Mouse (Mus musculus): ENCODE measurements around the gene Rtn4rl2.
"Not testable (repeated sequence)": the region's sequence is repeated elsewhere in the genome, so short reads cannot be mapped to it uniquely, and the experiment has no call there.

Gene Rtn4rl2

DNA sequence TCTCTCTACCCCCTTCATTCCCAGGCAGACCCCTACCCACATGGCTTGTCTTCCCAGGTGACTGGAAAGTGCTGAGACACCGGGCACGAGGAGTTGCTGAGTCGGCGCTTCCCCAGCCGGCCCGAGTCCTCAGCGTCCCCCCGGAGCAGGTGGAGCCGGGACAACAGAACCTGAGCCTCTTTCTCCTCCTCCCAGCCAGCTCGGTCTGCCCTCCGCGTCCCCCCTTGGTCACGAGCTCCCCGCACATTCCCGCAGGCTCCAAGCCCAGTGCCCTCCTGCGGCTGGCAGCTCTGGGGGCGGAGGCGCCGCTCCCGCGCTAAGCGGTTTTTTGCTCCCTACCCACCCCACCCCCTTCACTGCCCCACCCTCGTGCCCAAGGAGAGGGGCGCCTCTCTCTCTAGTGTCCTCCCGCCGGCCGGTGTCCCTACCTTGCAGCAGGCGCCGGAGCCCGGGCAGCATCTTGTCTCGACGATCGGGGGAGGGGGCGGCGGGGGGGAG, at the start of gene Rtn4rl2:
Gene Rtn4rl2 (minus strand): TSS at position 477 of the 498 bp plus-strand sequence.
- DNase-seq (ENCODE audit: low read depth, low spot score) = no peak

- DNase-seq (ENCODE audit: low read depth, low spot score) = no peak
Observed at GRCm38 (mm10) chr2:84935065-84935464, 48.6 kb upstream of the Rtn4rl2 start.

- DNase-seq (ENCODE audit: low read depth, low spot score) = no peak
Observed at GRCm38 (mm10) chr2:84934649-84935007, 48.1 kb upstream of the Rtn4rl2 start.

- DNase-seq (ENCODE audit: low read depth, low spot score) = no peak
Observed at GRCm38 (mm10) chr2:84933992-84934648, 47.6 kb upstream of the Rtn4rl2 start.

DNA sequence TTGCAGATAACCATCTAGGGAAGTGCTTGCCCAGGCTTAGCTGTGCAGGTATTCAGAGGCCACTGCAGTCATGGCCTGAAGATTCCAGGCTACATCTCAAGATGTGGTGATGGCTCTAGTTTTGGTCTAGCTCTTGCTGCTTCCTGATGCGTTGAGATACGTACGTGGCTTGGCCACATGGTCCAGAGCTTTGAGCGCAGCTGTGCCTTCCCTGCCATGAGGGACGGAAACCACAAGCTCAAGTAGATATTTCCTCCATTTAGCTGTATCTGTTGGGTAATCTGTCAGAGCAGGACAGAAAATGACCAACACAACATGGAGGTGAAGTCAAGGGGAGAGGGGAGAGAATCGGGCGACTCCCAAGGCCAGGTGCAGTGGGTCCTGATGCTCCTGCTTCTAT, 43.7 kb upstream of the Rtn4rl2 start:
- DNase-seq (ENCODE audit: low read depth, low spot score) = no peak

DNA sequence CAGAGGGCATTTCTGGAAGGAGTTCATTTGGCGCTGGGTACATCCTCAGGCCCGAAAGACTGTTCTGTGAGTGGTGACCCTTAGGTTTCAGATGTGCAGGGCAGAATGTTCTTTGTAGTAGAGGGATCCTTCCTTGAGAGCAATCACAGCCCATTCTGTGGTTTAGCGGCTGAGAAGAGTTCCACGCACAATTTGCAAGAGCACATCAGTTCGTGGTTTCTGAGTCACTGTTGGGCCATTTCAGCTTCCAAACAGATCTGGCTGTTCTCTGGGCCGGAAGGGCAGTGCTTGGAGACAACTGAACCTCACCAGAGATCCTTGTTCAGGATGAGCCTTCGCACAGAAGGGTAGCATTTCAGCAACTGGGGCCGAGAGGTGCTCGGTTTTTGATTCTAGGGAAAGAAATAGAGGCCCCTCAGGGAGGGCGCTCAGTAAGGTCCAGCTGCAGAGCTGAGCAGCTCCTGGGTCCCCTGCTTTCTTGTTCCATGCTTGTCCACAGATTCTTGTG, 33.1 kb upstream of the Rtn4rl2 start:
- DNase-seq (ENCODE audit: low read depth, low spot score) = no peak

GRCm38 (mm10) chr2:84918188-84918587, 31.7 kb upstream of the Rtn4rl2 start:
- no peak for DNase-seq (ENCODE audit: low read depth, low spot score)

DNA sequence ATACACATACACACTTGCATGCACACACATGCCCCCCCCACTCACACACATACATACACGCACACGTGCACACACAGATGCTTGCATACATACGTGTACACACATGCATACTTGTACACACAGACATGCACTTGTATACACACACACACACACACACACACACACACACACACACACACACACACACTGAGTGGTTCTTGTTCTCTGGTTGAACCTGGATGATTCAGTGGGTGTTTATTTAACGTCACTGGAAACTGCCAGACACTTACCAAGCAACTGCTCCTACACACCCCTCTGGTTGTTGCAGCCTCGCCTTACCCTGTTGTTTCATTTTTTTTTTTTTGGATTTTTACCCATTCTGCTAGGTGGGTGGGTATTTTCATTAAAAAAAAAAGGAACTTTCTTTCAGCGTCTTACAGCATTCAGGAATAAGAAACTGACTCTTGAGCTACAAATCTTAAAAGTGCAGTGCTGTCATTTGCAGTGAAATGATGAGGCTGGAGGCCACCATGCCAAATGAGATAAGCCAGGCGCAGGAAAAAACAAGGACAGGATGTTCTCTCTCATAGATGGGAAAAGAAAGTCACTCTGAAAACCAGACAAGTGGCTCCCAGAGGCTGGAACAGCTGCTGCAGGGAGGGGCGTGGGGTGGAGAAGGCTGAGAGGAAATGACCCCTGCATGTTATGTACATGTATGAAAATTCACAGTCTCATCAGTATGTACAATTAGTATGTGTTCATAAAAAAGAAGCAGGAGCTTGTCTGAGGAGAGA, 30.2 kb upstream of the Rtn4rl2 start:
- no peak for DNase-seq (ENCODE audit: low read depth, low spot score)

DNA sequence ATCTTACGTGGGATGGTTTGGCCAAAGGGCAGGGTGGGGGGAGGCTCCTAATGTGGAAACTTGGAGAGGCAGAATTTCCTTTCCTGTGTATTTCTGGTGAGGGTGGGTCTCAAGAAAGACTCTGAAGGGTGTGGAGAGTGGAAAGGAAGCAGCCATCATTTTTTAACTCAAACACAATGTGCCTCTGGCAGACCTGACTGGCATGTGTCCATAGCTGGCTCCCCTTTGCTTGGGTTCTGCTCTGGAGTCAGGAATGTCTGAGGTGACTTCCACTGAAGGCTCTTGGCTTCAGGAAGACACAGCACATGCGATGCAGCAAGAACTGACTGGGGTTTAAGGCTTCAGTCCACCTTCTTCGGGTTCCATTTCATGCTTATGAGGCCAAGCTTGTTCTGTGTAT, 28.8 kb upstream of the Rtn4rl2 start:
- no peak for DNase-seq (ENCODE audit: low read depth, low spot score)

GRCm38 (mm10) chr2:84913881-84914280, 27.4 kb upstream of the Rtn4rl2 start:
- no peak for DNase-seq (ENCODE audit: low read depth, low spot score)

DNA sequence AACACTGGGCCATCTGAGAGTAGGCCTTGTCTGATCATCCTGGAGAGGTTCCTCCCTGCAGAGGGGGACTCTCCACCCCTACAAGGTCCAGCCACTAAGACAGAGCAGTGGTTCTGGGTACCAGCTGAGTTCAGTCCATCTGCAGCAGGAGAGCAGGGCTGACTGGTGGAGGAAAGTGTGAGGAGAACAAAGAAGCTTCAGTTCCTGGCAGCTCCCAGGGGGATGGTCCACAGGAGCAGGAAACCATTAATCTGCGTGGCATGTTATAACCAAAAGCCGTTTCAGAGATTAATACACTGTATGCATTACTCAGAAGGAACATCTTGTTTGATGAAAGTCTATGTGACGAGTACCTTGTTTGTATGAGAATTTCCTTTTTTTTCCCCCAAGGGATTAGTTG, 26.2 kb upstream of the Rtn4rl2 start:
- no peak for DNase-seq (ENCODE audit: low read depth, low spot score)

DNA sequence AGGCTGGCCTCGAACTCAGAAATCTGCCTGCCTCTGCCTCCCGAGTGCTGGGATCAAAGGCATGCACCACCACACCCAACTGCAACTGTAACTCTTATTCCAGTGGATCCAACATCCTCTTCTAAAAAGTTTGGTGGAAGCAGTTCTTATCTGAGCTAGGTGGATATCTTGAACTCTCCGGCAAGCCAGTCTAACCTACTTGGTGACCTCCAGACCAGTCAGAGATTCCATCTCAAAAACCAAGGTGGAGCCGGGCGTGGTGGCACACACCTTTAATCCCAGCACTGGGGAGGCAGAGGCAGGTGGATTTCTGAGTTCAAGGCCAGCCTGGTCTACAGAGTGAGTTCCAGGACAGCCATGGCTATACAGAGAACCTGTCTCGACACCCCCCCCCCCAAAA, 10.2 kb upstream of the Rtn4rl2 start:
- DNase-seq (ENCODE audit: low read depth, low spot score) = not testable (repeated sequence)

DNA sequence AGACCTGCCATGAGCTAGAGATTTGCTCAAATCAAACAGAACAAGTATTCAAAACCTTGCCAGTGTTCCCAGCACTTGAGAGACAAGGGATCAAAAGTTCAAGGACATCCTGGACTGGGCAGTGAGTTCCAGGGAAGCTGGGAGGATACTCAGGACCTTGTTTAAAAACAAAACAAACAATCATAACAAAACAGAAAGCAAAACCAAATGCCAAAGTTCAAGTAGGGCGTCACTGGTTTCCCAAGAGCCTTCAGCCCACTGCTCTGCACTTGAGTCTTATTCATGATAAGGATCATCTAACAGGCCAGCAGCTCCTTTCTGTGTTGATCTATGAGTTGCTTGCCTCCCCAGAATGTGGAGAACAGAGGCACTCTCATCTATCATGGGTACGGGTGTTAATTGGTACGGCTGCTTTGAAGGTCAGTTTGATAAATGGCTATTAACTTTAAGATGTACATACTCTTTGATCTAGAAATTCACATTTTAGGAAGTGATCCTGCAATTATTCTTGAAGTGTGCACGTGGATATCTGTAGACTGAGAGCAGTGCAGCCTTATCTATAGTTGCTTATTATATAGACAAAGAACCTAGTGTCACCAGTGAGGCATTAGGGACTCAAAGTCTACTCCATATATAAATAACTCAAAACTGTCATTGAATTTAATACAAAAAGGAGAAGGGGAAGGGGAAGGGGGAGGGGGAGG, 9.1 kb upstream of the Rtn4rl2 start:
- peak; percentile 22 for DNase-seq (ENCODE audit: low read depth, low spot score)

DNA sequence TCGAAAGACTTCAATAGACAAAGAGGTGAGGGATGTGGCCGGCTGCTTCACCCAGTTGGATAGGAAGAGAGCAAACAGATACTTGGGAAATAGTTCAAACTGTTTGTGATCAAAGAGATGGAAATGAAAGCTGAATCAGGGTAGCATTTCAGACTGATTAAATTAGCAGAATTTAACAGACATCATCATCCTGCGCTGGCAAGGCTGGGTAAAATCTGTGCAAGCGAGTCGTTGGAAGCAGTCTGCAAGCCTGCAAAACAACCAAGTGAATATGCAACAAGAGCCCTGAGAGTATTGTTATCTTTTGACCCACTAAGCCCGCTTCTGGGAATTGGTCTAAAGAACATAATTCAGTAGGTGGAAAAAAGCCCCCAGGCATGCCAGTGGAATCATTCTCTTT, 6.8 kb upstream of the Rtn4rl2 start:
- DNase-seq (ENCODE audit: low read depth, low spot score) = no peak

DNA sequence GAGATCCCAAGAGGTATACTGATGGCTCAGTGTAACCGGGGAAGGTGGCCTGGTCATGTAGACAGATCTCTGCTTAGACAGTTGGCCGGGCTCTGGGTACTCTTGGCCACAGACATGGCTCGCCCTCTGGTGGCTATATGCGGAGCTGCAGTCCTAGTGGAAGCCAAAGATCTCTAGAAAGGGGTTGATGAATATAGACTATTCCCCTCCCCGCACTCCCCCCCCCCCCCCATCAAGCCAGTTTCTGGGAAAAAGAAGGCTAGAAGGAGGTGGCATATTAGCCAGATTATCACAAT, 3.5 kb upstream of the Rtn4rl2 start:
- peak; percentile 76 for DNase-seq (ENCODE audit: low read depth, low spot score)

DNA sequence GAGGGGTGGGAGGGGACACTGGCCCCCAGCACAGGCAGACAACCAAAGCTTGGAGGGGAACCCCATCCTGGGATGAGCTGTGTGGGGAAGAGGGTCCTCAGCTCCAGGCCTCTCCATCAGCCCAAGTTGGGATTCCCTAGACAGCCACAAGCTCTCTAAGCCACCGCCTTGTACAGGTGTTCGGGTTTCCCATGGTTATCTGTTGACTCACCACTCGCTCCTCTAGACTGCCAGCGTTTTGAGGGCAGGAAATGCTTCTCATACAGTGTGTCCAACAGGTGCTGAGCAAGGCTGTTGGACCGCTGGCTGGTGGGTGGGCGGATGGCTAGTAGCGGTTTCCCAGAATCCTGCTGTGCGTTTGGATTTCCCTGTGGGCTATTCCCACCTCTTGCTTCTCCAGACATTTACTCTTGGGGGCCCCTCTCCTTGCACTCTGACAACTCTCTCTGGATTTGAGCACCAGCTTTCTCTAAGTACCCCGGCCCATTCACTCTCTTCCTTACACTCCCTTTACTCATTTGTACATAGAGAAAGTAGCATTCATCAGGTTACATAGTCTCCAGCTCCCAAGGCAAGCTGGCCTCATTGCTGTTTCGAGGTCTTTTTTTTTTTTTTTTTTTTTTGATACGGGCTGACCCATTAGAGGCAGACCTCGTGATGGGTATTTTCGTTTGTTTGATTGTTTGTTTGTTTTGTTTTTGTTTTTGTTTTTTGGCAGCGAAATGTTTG, 3.0 kb upstream of the Rtn4rl2 start:
- peak; percentile 24 for DNase-seq (ENCODE audit: low read depth, low spot score)

- peak; percentile 59 for DNase-seq (ENCODE audit: low read depth, low spot score)
Observed at GRCm38 (mm10) chr2:84888657-84889315, 2.3 kb upstream of the Rtn4rl2 start.

DNA sequence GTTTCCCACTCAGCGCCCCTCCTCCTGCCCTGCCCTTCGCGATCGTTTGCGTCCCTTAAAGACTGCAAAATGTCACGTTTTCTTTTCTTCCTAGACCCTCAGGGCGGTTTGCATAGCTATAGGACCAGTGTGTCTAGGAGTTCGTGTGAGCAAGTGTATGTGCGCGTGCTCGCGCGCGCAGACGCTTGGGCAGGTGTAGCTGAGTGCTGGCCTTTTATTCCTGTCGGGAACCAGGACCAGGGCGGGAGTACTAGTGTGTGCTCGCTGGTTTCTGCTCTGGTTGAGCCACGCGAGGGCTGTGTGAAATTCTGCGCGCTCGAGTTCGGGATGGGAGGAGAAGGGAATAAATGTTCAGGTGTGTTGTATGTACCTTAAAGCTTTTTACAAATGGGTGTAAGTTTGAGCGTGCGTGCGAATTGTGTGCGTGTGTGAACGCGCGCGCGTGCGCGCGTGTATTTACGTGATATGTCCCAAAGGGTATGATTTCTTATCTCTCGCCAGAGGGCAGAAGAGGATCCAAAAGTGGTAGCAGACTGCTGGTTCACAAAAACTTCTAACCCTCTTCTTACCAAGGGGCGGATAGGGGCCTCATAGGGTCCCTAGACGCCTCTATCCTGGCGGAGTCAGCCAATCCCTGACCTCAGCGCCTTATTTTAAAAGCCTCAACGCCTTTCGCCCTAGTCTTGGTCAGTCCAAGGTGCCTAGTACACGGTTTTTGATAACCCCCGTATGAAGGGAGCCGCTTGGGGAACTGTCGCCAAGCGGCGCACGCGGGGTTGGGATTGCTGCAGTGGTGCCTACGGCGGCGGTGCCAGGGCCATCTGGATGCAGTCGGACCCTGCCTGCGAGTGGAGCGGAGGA, 1.1 kb upstream of the Rtn4rl2 start:
- DNase-seq (ENCODE audit: low read depth, low spot score) = no peak

- DNase-seq (ENCODE audit: low read depth, low spot score) = no peak
Observed at GRCm38 (mm10) chr2:84886821-84887281, 341 bp upstream of the Rtn4rl2 start.

All from A20 (cell line).